Mouse (Mus musculus) heart, adult 18-20 months (tissue): ENCODE measurements around the gene Dlgap4. TPM values are rescaled to one million over a fixed set of nuclear protein-coding genes. Genes with fewer than 3 reads are reported as not detected.
A peak's percentile ranks its signal among the peaks of the same experiment; 100 is the strongest.

Experiments used
- DNase-seq, 2 experiments: peaks; one replicate each; pipeline ENCODE4 v3.0.0; 2021 to 2022; ENCODE audit warnings: mixed read lengths in 1 of 2
- long read RNA-seq, 2 experiments: library from polyadenylated mRNA; stranded (forward); transcript quantifications; one replicate each; pipeline ENCODE4 v2.0.0; 2021
- total RNA-seq, 2 experiments: library from RNA; stranded (reverse); gene quantifications; 2 replicates each; pipeline ENCODE4 v1.2.3; 2021

Gene Dlgap4
- 10 to 100 TPM; 31.7 to 36.7 TPM for total RNA-seq
- long read RNA-seq, experiment 1, full-length matches to known transcripts, result 13 of 32 reads
- long read RNA-seq, experiment 1, partial matches to known transcripts, result 6 of 32 reads
- long read RNA-seq, experiment 1, other reads (novel, unspliced or antisense), result 13 of 32 reads
- long read RNA-seq, experiment 2, full-length matches to known transcripts, result 10 of 21 reads
- long read RNA-seq, experiment 2, partial matches to known transcripts, result 3 of 21 reads
- long read RNA-seq, experiment 2, other reads (novel, unspliced or antisense), result 8 of 21 reads

DNA sequence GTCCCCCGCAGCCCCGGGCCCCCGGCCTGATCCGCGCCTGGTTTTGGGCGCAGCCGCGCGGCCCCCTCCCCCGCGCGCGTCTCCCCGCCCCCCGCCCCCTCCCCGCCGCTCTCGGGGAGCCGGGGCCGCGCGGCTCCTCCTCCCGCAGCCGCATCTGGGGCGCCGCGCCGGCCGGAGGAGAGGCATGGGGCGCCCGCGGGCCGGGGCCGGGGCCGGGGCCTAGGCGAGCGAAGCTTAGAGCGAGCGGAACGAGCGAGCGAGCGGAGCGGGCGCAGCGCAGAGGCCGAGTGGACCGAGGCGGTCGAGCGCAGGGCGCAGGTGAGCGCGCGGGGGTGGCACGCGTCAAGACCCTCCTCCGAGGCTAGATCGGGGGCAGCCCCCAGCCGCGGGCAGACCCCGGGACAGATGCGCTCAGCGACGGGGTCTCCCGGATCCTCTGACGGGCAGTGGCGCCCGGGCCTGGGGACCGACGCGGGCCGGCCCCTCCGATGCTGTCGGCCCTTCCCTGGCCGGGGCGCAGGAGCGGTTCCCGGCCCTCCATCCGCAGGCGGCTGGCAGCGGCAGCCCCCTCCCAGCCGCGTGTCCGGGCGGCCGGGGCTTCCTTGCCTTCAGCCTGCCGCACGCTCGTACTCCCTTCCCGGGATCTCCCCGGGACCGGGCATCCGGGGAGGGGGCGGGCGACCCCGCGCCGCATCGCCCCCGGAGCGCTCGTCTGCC is at the start of gene Dlgap4:
Gene Dlgap4 (plus strand): TSS at position 165 of the 717 bp plus-strand sequence.
- peak in 1 of 2 experiments; percentile 30 for DNase-seq

DNA sequence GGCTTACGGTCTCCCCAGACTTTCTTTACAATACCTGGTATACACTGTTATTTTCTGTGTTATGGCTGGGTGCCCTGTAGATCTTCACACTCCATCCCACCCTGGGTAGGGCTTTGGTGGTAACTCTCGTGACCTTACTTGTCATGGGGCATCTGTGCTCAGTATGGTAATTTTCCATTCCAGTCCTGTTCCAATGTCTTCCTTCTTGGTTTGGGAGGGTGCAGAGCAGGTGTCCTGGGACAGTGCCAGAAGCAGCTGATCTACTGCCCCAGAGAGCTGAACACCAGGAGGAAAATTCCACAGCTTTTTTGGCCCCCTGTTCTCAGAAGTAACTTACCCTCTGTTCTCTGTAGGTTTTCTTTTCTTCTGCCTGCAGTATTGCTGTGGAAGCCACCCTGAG is 47.0 kb upstream of the Dlgap4 start:
- no peak for DNase-seq

DNA sequence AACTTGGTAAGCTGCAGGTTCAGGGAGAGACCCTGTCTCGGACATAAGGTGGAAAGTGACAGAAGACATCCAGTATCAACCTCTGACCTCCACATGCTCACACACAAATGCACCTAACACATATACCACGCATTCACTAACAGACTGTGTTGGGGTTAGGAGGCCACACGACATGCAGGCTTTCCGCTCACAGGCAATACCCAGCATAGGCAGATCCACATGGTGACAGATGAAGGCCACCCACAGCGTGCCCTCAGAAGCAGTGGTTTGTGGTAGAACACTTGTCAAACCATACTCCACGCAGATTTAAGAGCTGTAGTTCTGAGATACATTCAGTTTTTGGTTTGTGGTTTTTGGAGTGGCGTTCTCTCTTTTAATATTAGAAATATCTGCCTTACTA is 44.9 kb upstream of the Dlgap4 start:
- DNase-seq, result no peak

DNA sequence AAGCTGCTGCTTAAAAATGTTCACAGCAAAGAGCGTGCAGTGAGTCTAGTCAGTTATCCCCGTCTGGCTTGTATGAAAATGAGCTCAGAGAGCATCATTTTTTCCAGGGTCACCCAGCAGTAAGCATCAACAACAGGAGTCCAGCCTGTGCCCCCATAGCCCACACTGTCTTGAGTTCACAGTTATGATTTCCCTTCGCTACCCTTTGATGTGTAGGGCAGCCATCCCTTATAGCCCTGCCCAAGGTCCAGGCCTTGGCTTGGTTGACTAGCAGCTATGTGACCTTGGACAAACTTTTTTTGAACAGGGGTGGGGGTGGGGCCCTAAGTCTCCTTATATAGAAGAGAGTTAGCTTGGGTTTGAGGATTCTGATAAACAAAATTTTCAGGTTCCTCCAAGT is 44.2 kb upstream of the Dlgap4 start:
- DNase-seq, result no peak

DNA sequence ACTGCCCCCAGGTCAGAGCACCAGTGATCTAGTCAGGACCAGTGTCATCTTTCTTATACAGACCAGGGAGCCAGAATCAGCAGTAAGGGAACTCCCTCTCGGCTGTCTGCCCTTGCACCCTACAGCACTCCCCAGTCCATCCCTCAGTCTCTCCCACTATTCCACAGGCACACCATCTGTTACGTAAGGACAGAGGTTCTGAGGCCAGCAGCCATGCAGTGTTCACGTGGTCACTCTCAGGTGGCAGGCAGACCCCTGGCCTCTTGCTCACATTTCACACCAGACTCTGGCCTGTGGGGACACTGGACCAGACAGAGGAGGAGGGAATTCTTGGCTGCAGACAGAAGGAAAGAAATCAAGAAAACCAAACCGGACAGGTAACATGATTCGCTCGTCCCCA is 42.0 kb upstream of the Dlgap4 start:
- no peak for DNase-seq

DNA sequence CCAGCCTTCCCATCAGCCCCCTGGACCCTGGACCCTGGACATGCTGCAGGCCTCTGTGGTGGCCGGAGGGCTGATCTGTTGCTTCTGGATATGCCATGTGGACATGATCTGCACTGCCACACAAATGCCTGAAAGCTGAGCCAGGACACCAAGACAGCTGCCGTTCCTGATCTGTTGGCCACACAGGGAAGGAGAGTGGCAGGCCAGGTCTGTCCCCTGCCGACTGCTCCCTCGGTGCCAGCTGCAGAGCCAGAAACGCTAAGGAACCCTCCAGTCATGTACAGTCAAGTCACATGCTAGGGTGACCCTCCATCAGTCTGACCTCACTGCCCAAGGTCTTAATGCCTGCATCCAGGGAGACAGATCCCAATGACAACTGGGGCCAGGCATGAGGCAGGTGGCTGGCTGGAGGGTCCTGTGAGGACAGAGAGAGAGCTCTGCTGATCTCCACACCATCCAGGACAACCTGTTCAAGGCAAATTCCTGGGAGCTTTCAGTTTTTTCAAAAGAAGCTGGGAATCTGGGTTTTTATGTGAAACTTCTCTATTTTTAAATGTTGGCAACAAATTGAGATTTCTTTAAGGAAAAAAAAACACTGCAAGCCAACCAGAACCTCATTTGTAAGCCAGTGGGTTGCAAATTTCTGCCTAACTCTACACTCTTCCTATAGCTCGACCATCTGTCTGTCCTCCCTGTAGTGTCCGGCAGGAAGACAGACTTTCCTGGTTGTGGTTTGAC is 36.5 kb upstream of the Dlgap4 start:
- no peak for DNase-seq

DNA sequence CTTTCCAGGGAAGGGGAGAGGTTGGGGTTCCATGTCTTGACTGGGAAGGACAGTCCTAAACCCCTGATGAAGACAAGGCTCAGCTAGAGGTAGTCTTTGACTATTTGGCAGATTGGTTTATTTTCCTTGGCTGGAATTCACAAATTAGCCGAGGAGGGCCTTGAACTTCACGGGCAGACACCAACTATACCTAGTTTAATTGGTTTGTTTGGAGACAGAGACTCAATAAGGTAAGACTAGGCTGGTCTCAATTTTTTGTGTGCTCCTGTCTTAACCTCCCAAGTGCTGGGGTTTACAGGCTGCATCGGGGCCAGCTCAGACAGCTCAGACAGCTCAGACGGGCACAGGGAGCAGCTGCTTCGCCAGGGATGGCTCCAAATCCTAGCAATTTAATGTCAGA is 33.0 kb upstream of the Dlgap4 start:
- no peak for DNase-seq

DNA sequence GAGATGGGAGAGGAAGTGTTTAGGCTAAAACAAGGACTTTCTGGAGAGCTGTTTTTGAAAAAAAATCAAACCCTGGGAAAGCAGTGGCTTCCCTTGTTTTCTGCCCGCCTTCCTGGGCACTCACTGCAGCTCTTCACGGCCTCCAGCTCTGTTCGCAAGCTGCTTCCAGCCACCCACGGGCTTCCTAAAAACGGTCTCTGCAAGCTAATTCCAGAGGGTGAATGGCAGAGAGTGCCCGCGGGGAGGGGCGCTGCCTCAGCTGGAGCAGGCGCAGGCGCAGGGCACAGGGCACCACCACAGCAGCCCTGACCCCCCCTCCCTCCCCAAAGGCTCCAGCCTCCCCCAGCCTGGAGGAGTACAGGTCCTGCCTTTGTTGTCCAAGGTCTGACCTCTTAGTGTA is 32.3 kb upstream of the Dlgap4 start:
- DNase-seq, result no peak

DNA sequence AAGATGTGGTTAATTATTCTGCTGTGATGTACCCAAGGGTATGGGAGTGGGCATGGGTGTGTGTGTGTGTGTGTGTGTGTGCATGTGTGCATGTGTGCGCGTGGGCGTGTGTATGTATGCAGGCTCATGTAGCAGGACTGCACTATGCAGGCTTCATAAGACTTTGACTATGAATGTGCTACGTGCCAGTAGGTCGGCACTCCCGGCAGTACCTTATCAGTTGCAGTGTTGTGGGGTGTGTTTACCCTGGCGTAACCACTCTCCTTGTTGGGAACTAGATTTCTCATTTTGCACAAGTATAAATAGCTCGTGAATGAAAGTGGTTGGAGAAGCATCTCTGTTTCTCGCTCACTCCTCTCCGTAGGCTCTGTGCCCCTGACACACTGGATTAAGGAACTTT is 30.6 kb upstream of the Dlgap4 start:
- DNase-seq, result peak in 1 of 2 experiments; percentile 56

DNA sequence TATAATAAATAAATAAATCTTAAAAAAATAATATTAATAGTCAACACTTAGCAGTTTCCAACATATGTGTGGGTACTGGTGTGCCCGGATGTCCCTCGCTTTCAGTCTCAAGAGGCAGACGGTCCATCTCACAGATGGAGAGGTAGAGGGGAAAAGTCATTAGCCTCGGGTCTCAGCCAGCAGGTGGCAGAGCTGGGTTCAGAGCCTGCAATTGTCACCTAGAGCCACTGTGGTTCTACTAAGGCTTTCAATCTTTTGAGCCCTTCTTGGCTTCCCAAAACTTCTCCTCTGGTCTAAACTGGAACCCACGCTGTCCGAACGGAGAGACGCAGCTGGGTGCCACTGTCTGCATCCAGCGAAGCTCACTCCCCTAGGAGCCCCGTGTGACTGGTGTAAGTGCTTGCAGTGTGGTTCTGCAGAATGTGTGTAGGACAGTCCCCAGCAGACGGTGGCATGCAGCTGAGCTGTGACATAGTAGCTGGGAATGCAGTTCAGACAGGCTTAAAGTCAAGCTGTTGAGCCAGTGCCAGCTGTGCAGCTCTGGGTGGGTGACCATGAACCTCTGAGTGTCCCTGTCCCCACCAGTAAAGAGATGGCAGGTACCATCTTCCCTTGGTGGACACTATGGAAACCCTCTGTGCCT is 29.2 kb upstream of the Dlgap4 start:
- DNase-seq, result peak in 1 of 2 experiments; percentile 55

DNA sequence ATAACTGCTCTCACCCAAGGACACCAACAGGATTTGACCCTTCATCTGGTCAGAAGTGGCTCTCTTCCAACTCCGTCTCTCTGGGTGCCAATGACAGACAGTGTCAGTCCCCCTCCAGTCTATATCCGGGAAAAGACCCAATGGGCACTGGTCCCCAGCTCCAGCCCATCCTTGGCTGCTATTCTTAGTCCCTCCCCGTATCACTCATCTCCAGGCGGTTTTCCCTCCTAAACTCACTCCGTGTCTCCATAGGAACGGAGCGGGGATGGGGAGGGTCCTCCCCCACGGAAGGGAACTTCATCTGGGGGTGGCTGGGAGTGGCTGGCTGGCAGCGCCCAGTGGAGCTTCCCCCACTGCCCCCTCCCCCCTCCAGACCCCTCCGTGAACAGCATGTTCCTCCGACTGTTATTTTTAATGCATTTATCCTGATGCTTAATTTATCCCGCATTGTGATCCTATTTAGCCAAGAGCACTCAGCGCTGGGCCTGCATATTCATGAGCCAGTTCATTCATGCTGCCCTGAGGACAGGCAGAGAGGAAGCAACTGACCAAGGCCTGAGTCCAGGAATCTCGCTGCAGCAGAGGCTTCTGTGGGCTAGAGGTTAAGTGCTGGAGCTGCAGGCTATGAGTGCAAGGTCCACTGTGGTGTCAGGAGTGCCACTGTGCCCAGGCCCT is 28.6 kb upstream of the Dlgap4 start:
- peak; percentile 68 to 81 for DNase-seq

DNA sequence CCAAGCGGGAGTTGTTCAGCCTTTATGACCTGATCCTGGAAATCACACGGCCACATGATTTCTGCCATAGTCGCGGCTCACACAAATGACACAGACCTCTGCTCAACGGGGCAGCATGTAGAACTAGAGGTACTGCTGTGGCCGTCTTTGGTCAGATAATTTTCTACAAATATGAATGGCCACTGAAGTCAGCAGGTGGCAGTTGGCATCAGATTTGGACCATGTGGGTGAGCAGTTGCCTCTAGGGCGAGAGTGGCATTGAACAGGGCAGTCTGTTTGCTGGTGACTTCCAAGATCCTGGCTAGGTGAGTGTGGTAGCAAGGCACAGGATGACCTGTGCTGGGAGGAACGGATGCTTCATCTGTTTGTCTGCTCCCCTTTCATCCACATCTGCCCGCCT is 24.0 kb upstream of the Dlgap4 start:
- no peak for DNase-seq

DNA sequence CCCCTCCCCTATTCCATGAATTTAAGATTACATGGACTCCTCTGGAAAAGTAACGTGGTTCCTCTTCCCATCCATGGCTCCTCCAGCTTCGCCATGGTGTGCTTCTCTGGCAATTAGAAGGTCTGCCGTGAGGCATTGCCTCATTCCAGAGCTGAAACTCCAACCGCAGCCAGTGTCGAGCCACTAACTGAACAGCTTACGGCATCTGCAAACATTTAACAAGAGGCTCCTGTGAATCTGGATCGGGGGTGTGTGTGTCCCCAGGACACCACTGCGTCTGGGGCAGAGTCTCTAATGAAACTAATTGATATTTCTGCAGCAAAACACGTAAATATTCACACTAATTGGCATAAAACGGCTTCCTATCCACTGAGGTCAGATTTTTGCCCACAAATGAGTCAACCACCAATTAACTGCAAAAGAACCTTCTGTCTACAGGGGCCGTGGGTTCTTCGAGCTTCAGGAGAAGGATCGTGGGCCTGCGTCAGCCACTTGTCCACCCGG is 18.5 kb upstream of the Dlgap4 start:
- DNase-seq, result no peak

DNA sequence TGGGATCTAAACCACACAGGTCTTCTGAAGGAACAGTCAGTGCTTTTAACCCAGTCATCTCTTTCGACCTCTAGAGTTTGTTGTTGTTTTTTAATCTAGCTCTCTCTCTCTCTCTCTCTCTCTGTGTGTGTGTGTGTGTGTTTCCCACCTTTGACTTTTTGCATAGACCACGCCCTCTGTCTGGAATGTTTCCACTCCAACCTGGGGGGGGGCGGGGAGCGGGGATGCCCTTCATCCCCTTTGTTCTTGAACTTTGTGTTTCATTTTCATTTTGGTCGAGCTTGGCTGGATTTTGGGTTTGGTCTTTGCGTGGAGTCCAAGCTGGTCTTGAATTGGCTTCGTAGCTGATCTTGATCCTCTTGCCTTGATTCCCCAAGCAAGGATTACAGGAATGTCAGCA is 10.9 kb upstream of the Dlgap4 start:
- no peak for DNase-seq

DNA sequence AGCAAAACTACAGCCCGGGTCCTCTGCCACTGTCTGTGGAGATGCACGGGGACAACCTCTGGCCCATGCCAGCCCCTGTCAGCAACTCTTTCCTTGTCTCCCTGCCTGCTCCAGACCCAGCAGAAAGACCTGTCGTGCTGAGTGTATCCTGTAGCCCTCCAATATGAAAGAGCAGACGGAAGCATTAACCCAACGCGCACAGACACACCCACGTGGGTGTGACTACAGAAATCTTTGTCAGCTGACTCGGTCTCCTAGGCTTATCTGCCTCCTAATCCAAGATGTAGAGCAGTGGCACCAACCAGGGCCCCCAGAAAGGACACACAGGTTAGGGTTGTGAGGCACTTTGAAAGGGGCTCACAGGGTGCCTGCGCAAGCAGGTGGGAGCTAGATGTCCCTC is 9.8 kb upstream of the Dlgap4 start:
- DNase-seq, result no peak

DNA sequence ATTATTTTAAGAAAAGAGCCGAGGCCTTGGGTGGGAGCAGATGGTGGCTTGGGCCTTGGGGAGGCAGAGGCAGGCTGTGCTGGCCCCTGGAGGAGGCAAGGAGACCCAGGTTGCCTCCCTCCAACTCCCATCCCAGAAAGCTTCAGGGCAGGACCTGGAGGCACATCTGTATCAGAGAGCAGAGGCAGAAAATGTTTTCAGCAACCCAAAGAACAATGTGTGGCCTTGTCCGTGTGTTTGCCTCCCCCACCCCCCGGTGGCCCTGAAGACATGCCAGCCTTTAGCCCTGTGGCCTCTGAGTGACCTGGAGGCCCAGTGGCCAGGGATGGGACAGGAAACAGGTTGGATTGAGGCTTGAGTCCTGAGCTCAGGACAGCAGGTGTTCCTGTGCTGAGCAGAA is 8.4 kb upstream of the Dlgap4 start:
- no peak for DNase-seq

DNA sequence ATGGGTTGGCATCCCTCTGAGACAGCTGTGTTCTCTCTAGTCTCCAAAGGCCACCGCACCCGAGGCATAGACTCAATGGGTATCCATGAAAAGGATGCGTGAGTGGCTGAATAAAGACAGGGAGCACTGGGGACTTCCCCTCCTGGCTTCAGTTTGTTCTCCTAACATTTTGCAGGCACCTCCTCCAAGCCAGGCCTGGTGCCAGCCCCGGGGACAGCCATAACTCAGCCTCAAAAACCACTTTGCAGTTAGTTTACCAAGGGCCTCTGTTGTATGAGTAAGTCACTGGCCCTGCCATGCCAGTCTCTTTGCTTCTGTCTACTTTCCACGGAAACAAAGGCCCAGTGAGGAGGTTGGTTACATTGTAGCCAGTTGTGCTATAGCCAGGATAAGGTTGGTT is 7.5 kb upstream of the Dlgap4 start:
- no peak for DNase-seq

DNA sequence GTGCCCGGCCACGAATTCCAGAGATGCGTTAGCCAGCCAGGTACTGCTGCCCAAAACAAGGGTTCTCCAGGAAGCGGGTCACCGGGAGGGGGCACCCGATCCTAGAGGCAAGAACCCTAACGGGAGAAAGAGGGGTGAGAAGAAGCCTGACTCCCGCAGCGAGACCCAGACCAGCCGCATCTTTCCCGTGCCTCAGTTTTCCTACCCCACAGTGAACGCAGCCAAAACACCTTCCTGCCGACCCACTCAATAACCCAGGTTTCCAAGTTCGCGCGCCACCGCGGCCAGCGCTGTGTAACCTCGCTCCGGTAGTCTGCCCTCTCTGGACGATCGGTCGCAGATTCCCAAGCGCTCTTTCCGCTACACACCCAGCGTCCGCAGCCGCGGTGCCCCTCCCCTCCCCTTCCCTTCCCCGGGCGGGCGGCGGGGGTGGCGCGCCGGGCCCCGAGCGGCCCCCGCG is 394 bp upstream of the Dlgap4 start:
- DNase-seq, result peak; percentile 57 to 81

DNA sequence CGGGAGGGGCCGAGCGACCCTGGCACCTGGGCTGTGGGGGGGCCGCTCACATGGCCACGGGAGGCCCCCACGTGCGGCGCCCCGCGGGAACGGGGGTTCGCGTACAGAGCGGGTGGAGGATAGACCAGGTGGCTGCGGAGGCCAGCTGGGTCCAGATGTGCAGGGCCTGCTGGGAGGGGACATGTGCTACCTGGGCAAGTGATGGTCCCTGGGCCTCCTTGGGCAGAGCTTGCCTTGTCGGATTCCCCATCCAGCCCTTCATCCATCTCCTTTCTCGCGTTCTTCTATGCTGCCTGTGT is 702 bp downstream of the Dlgap4 start:
- no peak for DNase-seq

DNA sequence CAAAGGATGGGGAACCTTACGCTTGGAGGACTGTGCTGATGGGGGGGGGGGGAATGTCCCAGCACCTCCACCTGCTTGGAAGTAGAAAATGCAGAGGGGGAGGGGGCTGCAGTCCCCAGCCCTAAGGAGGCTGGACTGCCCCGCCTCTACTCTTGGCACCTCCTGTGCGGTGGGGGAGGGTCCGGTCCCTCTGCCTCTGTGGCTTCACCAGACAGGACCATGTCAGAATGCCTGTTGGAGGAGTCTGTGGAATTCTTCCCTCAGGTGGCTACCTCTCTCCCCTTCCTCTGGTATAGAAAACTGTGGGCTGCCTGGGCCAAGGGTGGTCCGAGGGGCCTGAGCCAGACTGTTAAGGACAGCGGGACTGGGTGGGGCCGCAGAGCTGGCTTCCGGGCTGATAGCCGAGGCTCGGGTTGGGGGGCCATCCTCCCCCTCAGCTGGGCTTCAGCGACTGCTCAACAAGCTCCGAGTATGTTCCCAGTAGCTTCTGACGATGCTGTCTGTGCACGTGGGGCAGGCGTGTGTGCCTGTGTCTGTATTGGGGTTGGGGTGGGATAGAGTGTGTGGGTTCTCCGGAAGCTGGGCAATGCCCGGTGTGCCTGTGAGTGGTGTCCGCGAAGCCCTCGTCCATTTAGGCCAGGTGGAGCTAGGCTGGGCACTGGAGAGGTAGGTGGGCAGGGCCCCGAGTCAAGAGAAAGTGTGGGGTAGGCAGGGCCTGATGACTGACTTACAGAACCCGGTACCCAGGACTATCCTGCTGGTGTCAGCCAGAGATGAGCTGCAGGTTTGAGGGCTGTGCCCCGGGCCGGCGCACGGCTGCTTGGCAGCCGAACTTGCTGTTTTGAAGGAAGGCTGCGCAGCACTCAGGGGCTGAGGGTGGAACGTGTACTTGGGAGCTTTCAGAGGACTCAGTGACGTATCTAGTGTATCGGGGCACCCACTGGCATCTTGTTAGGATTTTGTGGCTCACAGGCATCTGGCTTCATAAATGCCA is 1.5 kb downstream of the Dlgap4 start:
- DNase-seq, result peak in 1 of 2 experiments; percentile 16

DNA sequence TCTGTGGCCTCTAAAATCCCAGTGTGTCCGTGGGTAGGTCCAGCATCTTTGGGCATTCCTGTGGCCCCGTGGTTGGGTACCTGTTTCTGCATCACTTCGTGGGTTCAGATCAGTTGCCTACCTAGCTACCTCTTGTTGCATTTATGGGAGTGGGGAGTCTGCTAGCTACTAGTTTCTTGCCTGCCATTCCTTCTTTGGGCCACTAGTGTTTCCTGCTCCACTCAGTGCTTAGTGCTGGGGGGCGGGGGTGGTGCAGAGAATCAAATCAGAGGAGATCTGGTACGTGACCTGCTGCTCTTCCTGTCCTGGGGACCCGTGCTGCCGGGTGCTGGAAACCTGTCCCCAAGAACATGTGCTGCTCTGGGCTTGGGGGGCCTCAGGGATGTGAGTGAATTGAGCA is 3.0 kb downstream of the Dlgap4 start:
- no peak for DNase-seq
